In genomic region chr6:50601620-50602019, GRCm38 (mm10) we compare ENCODE assay signal across 9 mouse cellular contexts. TPM values are rescaled to one million over a fixed set of nuclear protein-coding genes. Genes with fewer than 3 reads are reported as not detected.
A peak's percentile ranks its signal among the peaks of the same experiment; 100 is the strongest.
DNase-seq lines count a peak whose midpoint lies in the region; ATAC-seq and TF ChIP-seq lines count a peak whose summit lies in the region.
"Had no signal": no experiment of that assay in that cellular context is flagged by ENCODE, and none has a peak within 500 bp of the region (broad histone marks: within the 10 kb centered on the region; RNA-seq: fewer than 3 reads in every experiment).

No protein-coding gene starts in this region.

- H3K4me3 ChIP-seq in hindbrain, embryonic 10.5 days, result no peak overlapping the region
- no peak overlapping the region for H3K4me3 ChIP-seq in hindbrain, embryonic 12.5 days
- H3K4me3 ChIP-seq in bone marrow, adult 2 months (replicated peaks; ENCODE audit: control insufficient read depth, low read depth, low read length), result no peak overlapping the region
- H3K4me3 ChIP-seq in liver, embryonic 14.5 days (ENCODE audit: insufficient read depth in 1 of 2, low read depth in 2 of 2, low read length in 2 of 2), result no peak overlapping the region
- no peak overlapping the region for H3K4me3 ChIP-seq in small intestine, adult 2 months (ENCODE audit: low read depth, low read length)
- no peak overlapping the region for H3K4me3 ChIP-seq in heart, embryonic 12.5 days
- H3K4me3 ChIP-seq: heart, embryonic 13.5 days had no signal

- no peaks in the 10 kb centered on the region for H3K9me3 ChIP-seq in hindbrain, embryonic 10.5 days
- H3K9me3 ChIP-seq in hindbrain, embryonic 12.5 days (replicated peaks), result no peaks in the 10 kb centered on the region
- no peaks in the 10 kb centered on the region for H3K9me3 ChIP-seq in liver, embryonic 14.5 days (ENCODE audit: control insufficient read depth, low read length)
- H3K9me3 ChIP-seq in heart, embryonic 12.5 days (replicated peaks), result no peaks in the 10 kb centered on the region
- H3K9me3 ChIP-seq: heart, embryonic 13.5 days had no signal

- H3K9ac ChIP-seq in hindbrain, embryonic 12.5 days, result no peak overlapping the region
- H3K9ac ChIP-seq in liver, embryonic 14.5 days (replicated peaks), result no peak overlapping the region
- no peak overlapping the region for H3K9ac ChIP-seq in heart, embryonic 12.5 days
- H3K9ac ChIP-seq: heart, embryonic 13.5 days had no signal

- no peak overlapping the region for H3K27ac ChIP-seq in hindbrain, embryonic 10.5 days
- no peak overlapping the region for H3K27ac ChIP-seq in hindbrain, embryonic 12.5 days
- H3K27ac ChIP-seq in bone marrow, adult 2 months (ENCODE audit: control insufficient read depth, insufficient read depth, low read depth, low read length, poor library complexity), result no peak overlapping the region
- H3K27ac ChIP-seq in liver, embryonic 14.5 days, result no peak overlapping the region
- H3K27ac ChIP-seq in small intestine, adult 2 months (ENCODE audit: insufficient read depth, low read depth, low read length), result no peak overlapping the region
- H3K27ac ChIP-seq in heart, embryonic 12.5 days (ENCODE audit: poor library complexity, severe bottlenecking), result no peak overlapping the region
- H3K27ac ChIP-seq: heart, embryonic 13.5 days had no signal

- TF ChIP-seq EP300 in liver, embryonic 14.5 days (IDR thresholded peaks at IDR 0.05; ENCODE audit: low read depth), result no peak

- peak; percentile 64 for DNase-seq in hindbrain, embryonic 10.5 days (ENCODE audit: low spot score)
- peak; percentile 55 to 62 for DNase-seq in CD8-positive naive resting alpha-beta T cell, adult 2 months (ENCODE audit: low read depth in 2 of 2, low spot score in 2 of 2)
- peak; percentile 48 to 50 (median 50) for DNase-seq in liver, embryonic 14.5 days (ENCODE audit: low read depth in 3 of 3, low spot score in 3 of 3)
- no peak for DNase-seq in frontal cortex, postnatal 10 days (ENCODE audit: low spot score in 2 of 2)

- H3K36me3 ChIP-seq in hindbrain, embryonic 10.5 days, result no peaks in the 10 kb centered on the region
- H3K36me3 ChIP-seq in hindbrain, embryonic 12.5 days, result no peaks in the 10 kb centered on the region
- no peaks in the 10 kb centered on the region for H3K36me3 ChIP-seq in liver, embryonic 14.5 days (replicated peaks; ENCODE audit: control insufficient read depth, insufficient read depth, low read depth)
- H3K36me3 ChIP-seq in small intestine, adult 2 months (ENCODE audit: control insufficient read depth, insufficient read depth, low read length), result no peaks in the 10 kb centered on the region
- no peaks in the 10 kb centered on the region for H3K36me3 ChIP-seq in heart, embryonic 12.5 days
- H3K36me3 ChIP-seq: heart, embryonic 13.5 days had no signal

- no peak for ATAC-seq in hindbrain, embryonic 12.5 days (ENCODE audit: low FRiP score)
- no peak for ATAC-seq in liver, embryonic 14.5 days (ENCODE audit: insufficient read depth)
- no peak for ATAC-seq in heart, embryonic 12.5 days (ENCODE audit: insufficient number of reproducible peaks, low FRiP score)

- peak; percentile 98 for TF ChIP-seq CTCF in bone marrow, adult 2 months (IDR thresholded peaks at IDR 0.05; ENCODE audit: control insufficient read depth, insufficient read depth, low read length)
- peak; percentile 98 for TF ChIP-seq CTCF in liver, embryonic 14.5 days (IDR thresholded peaks at IDR 0.05; ENCODE audit: low read depth)
- TF ChIP-seq CTCF in small intestine, adult 2 months (IDR thresholded peaks at IDR 0.05; ENCODE audit: extremely low read depth, insufficient read length, insufficient replicate concordance, low read depth, low read length), result peak; percentile 75; the same call in 1 of the 2 replicates

- peaks cover 15% of the 10 kb centered on the region; the same call in 1 of the 2 replicates for H3K27me3 ChIP-seq in hindbrain, embryonic 10.5 days (ENCODE audit: insufficient read depth, poor library complexity, severe bottlenecking)
- H3K27me3 ChIP-seq in hindbrain, embryonic 12.5 days, result no peaks in the 10 kb centered on the region
- H3K27me3 ChIP-seq in liver, embryonic 14.5 days (ENCODE audit: control insufficient read depth, insufficient read depth, low read length), result no peaks in the 10 kb centered on the region
- H3K27me3 ChIP-seq in small intestine, adult 2 months (ENCODE audit: control insufficient read depth, insufficient read depth, low read length), result no peaks in the 10 kb centered on the region
- peaks cover 4% of the 10 kb centered on the region; the same call in 1 of the 2 replicates for H3K27me3 ChIP-seq in heart, embryonic 12.5 days (replicated peaks)
- H3K27me3 ChIP-seq: heart, embryonic 13.5 days had no signal

- 0 out of 2 replicates have a peak, but pooled peaks cover 3% of the 10 kb centered on the region for H3K4me1 ChIP-seq in hindbrain, embryonic 10.5 days (replicated peaks)
- H3K4me1 ChIP-seq in hindbrain, embryonic 12.5 days, result no peaks in the 10 kb centered on the region
- H3K4me1 ChIP-seq in bone marrow, adult 2 months (ENCODE audit: control insufficient read depth, insufficient read depth, low read length), result no peaks in the 10 kb centered on the region
- no peaks in the 10 kb centered on the region for H3K4me1 ChIP-seq in liver, embryonic 14.5 days (replicated peaks; ENCODE audit: control insufficient read depth in 2 of 2, insufficient read depth in 2 of 2, low read length in 1 of 2)
- H3K4me1 ChIP-seq in small intestine, adult 2 months (ENCODE audit: control insufficient read depth, insufficient read depth, insufficient read length, low read length), result no peaks in the 10 kb centered on the region
- peaks cover 18% of the 10 kb centered on the region for H3K4me1 ChIP-seq in heart, embryonic 12.5 days (replicated peaks)

- no peak overlapping the region for H3K4me2 ChIP-seq in hindbrain, embryonic 12.5 days (replicated peaks)
- H3K4me2 ChIP-seq in liver, embryonic 14.5 days (ENCODE audit: low read depth), result no peak overlapping the region
- H3K4me2 ChIP-seq in heart, embryonic 12.5 days, result no peak overlapping the region
- H3K4me2 ChIP-seq: heart, embryonic 13.5 days had no signal

- WGBS in hindbrain, embryonic 10.5 days, result 29% methylated on average over 4 of the region's 4 CpGs
- WGBS in hindbrain, embryonic 12.5 days, result 31% methylated on average over 4 of the region's 4 CpGs
- WGBS in bone marrow, adult 2 months, result 15% methylated on average over 4 of the region's 4 CpGs
- WGBS in liver, embryonic 14.5 days (ENCODE audit: insufficient replicate concordance), result 15% methylated on average over 4 of the region's 4 CpGs
- WGBS in small intestine, adult 2 months, result 26% methylated on average over 4 of the region's 4 CpGs
- WGBS in heart, embryonic 12.5 days, result 27% methylated on average over 4 of the region's 4 CpGs

- TF ChIP-seq POLR2A in bone marrow, adult 2 months (IDR thresholded peaks at IDR 0.05; ENCODE audit: borderline replicate concordance, control insufficient read depth, low read depth, low read length), result no peak
- no peak for TF ChIP-seq POLR2A in small intestine, adult 2 months (IDR thresholded peaks at IDR 0.05; ENCODE audit: low read depth, low read length)

RNA-seq across cellular contexts. Expression of gene 4921507P07Rik, which starts 5.2 kb away (rescaled TPM):
- polyA plus RNA-seq in hindbrain, embryonic 10.5 days (2016; fragmentation: Nextera tagmentation; extraction: Ambion mirVana), result 0.39 and 0.93 TPM in 2 replicates
- 1.1 and 1.2 TPM in 2 replicates for polyA plus RNA-seq in hindbrain, embryonic 12.5 days (2016; fragmentation: Nextera tagmentation; extraction: Ambion mirVana)
- 1.0 TPM in 1 of 2 replicates, not detected in the other for polyA plus RNA-seq in bone marrow, adult 2 months (2011; ENCODE audit: insufficient read depth, insufficient read length, low replicate concordance, missing spikeins)
- 0.11 and 0.31 TPM in 2 replicates for polyA plus RNA-seq in liver, embryonic 14.5 days (2012; rRNA removed)
- polyA plus RNA-seq in liver, embryonic 14.5 days (2014; fragmentation: Nextera tagmentation; extraction: Ambion mirVana), result 0.29 and 0.39 TPM in 2 replicates
- polyA plus RNA-seq in small intestine, adult 2 months (2012; rRNA removed), result 0.04 TPM in 1 of 2 replicates, not detected in the other
- 0.26 and 0.53 TPM in 2 replicates for polyA plus RNA-seq in heart, embryonic 12.5 days (2016; fragmentation: Nextera tagmentation; extraction: Ambion mirVana)

RNA-seq across cellular contexts. Expression of gene Cycs, which starts 35.3 kb away (rescaled TPM):
- 75.5 and 82.5 TPM in 2 replicates for polyA plus RNA-seq in hindbrain, embryonic 10.5 days (2016; fragmentation: Nextera tagmentation; extraction: Ambion mirVana)
- polyA plus RNA-seq in hindbrain, embryonic 12.5 days (2016; fragmentation: Nextera tagmentation; extraction: Ambion mirVana), result 59.7 and 65.1 TPM in 2 replicates
- 7.3 and 50.4 TPM in 2 replicates for polyA plus RNA-seq in bone marrow, adult 2 months (2011; ENCODE audit: insufficient read depth, insufficient read length, low replicate concordance, missing spikeins)
- 8.9 and 21.6 TPM in 2 replicates for polyA plus RNA-seq in liver, embryonic 14.5 days (2012; rRNA removed)
- 41.8 and 44.9 TPM in 2 replicates for polyA plus RNA-seq in liver, embryonic 14.5 days (2014; fragmentation: Nextera tagmentation; extraction: Ambion mirVana)
- 0.42 and 1.0 TPM in 2 replicates for polyA plus RNA-seq in small intestine, adult 2 months (2012; rRNA removed)
- polyA plus RNA-seq in heart, embryonic 12.5 days (2016; fragmentation: Nextera tagmentation; extraction: Ambion mirVana), result 176 and 183 TPM in 2 replicates

RNA-seq across cellular contexts. Expression of gene Npvf, which starts 52.6 kb away (rescaled TPM):
- polyA plus RNA-seq in hindbrain, embryonic 10.5 days (2016; fragmentation: Nextera tagmentation; extraction: Ambion mirVana), result not detected in 2 replicates
- polyA plus RNA-seq in hindbrain, embryonic 12.5 days (2016; fragmentation: Nextera tagmentation; extraction: Ambion mirVana), result not detected in 2 replicates
- not detected in 2 replicates for polyA plus RNA-seq in bone marrow, adult 2 months (2011; ENCODE audit: insufficient read depth, insufficient read length, low replicate concordance, missing spikeins)
- not detected in 2 replicates for polyA plus RNA-seq in liver, embryonic 14.5 days (2012; rRNA removed)
- not detected in 2 replicates for polyA plus RNA-seq in liver, embryonic 14.5 days (2014; fragmentation: Nextera tagmentation; extraction: Ambion mirVana)
- polyA plus RNA-seq in small intestine, adult 2 months (2012; rRNA removed), result not detected in 2 replicates
- polyA plus RNA-seq in heart, embryonic 12.5 days (2016; fragmentation: Nextera tagmentation; extraction: Ambion mirVana), result 0.32 TPM in 1 of 2 replicates, not detected in the other
- polyA plus RNA-seq: heart, embryonic 13.5 days had no signal

Comparison
In these comparisons a context has a peak if more than half of its experiments do, and no peak if none do; other contexts are left out.
1. DNase-seq: peak in hindbrain, embryonic 10.5 days (single experiment), CD8-positive naive resting alpha-beta T cell, adult 2 months (2 of 2) and liver, embryonic 14.5 days (3 of 3); none in frontal cortex, postnatal 10 days (0 of 2).
2. Peak in every context shown above with its lines, with median percentiles within 50 percentile points of each other: CTCF ChIP-seq.